Mouse (Mus musculus) urinary bladder, postnatal 14 days (tissue): ENCODE results near the gene Ovol2.

Experiments
- DNase-seq: peaks from one replicate; pipeline ENCODE4 v3.0.0; 2021; ENCODE audit warnings: low spot score

Gene Ovol2

DNA sequence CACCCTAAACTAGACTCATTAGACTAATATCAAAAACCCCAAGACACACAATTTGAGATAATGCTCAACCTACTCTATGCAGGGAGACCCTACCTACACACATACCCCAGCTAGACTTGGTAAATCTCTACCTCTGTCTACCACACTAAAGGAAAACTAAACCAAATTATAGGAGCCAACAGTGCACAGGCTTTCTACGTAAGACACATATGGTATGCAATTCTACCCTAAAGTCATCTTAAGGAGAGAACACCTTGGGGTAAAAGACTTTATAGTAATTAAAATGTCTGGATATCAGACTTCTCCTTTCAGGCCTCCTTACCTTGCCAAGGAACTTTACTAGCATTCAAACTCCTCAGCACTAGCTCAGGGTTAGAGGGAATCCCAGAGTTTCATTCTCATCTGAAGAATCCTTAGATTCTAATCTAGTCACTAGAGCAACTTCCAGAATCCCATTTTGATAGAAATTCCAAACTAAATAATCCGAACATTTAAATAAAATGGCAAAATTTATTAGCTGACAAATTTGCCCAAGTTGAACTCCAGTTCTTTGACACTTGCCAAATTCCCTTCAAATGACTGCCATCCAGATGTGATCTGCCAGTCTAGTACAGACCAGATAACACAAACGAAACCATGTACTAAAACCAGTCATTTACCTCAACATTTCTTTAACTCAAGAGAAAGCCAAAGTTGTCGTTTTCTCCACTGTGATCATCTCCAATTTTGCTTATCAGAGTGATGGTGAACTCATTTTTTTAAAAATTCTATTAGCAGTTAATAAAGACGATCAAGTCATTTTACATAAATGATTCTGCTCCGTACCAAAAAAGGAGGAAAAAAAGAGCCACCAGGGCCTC is 63.3 kb downstream of the Ovol2 start:
- DNase-seq: no peak

- no peak for DNase-seq
Observed at GRCm38 (mm10) chr2:144267731-144268015, 64.3 kb downstream of the Ovol2 start.

- DNase-seq: no peak
Observed at GRCm38 (mm10) chr2:144267004-144267730, 64.8 kb downstream of the Ovol2 start.

GRCm38 (mm10) chr2:144265916-144266683 is 65.8 kb downstream of the Ovol2 start:
- no peak for DNase-seq

DNA sequence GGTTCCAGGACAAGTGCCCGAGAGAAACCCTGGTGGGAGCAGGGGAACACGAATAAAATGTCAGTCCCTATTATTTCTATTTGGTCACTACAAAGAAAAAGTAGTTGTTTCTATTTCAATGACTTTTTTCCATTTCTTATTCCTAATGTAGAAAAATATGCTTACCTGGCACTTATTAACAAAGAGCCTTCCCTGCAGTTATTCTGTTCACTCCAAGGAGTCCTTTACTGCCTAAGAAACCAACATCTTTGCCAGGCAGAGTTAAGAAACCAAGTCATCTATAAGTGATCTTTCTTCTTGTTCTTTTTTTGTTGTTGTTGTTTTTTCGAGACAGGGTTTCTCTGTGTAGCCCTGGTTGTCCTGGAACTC is 66.8 kb downstream of the Ovol2 start:
- DNase-seq: no peak

DNA sequence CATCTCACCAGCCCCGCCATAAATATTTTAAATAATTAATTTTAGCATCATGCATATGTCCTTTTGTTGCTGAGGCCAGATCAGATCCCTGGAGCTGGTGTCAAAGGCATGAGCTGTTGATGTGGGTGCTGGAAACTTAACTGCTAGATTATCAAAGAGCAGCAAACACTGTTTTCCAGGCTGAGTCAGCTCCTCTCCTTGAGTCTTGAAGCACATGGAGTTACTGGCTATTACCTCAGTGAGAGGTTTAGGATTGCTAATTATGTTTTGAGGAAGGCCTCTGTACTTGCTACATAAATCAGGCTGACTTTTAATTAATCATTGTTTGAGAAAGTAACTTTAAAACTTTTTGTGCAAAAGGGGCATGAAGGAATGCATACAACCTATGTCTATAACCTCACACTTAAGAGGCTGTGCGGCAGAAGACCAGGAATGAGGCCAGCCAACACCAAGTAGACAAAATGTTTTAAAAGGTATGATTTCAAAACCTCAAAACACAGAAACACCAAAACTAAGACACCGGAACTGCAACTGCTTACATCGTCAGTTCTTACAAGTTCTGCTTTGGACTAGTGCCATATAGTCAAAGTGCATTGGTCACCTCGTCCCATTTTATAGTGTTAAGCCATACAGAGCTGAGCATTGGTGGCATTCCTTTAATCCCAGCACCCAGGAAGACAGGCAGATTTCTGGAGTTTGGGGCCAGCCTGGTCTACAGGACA is 67.4 kb downstream of the Ovol2 start:
- no peak for DNase-seq

- DNase-seq: no peak
Observed at GRCm38 (mm10) chr2:144262837-144263236, 69.1 kb downstream of the Ovol2 start.
